Mouse (Mus musculus) forebrain, embryonic 11.5 days (tissue): ENCODE measurements around the gene Tcte1. TPM values are rescaled to one million over a fixed set of nuclear protein-coding genes. Genes with fewer than 3 reads are reported as not detected.

Source experiments
- ATAC-seq: fragments of 200-750 bp; cut with Nextera tagmentation; replicated peaks from 2 replicates; pipeline ENCODE4 v1.8.0; 2017; ENCODE audit warnings: moderate TSS enrichment; ENCODE audit not compliant: low FRiP score
- DNase-seq: peaks from one replicate; pipeline ENCODE4 v3.0.0-alpha.2; 2017; ENCODE audit warnings: low spot score
- H3K27ac ChIP-seq: fragments of 300-500 bp; sonication (generic); 2 replicates; pipeline ENCODE4 v1.5.1; 2014; ENCODE audit warnings: low read depth, low read length
- H3K27me3 ChIP-seq: fragments of 300-500 bp; sonication (generic); 2 replicates; pipeline ENCODE4 v1.6.1; 2014; ENCODE audit warnings: mild to moderate bottlenecking, low read length, mixed read lengths; ENCODE audit not compliant: control insufficient read depth, insufficient read depth
- H3K36me3 ChIP-seq: fragments of 300-500 bp; sonication (generic); 2 replicates; pipeline ENCODE4 v1.6.1; 2014; ENCODE audit warnings: mild to moderate bottlenecking, low read length, moderate library complexity, mixed read lengths; ENCODE audit not compliant: control insufficient read depth, insufficient read depth
- H3K4me1 ChIP-seq: fragments of 300-500 bp; sonication (generic); replicated peaks from 2 replicates; pipeline ENCODE4 v1.6.1; 2014; ENCODE audit warnings: low read length, mixed read lengths; ENCODE audit not compliant: control insufficient read depth, insufficient read depth
- H3K4me2 ChIP-seq: fragments of 300-500 bp; sonication (generic); 2 replicates; pipeline ENCODE4 v1.6.1; 2014; ENCODE audit warnings: low read depth, mild to moderate bottlenecking, low read length, moderate library complexity, mixed read lengths; ENCODE audit not compliant: severe bottlenecking
- H3K4me3 ChIP-seq: fragments of 300-500 bp; sonication (generic); 2 replicates; pipeline ENCODE4 v1.5.1; 2014; ENCODE audit warnings: low read depth, low read length
- H3K9ac ChIP-seq: fragments of 300-500 bp; sonication (generic); 2 replicates; pipeline ENCODE4 v1.6.1; 2014; ENCODE audit warnings: low read length
- H3K9me3 ChIP-seq: fragments of 300-500 bp; sonication (generic); 2 replicates; pipeline ENCODE4 v1.6.1; 2016; ENCODE audit warnings: low read length, mixed read lengths; ENCODE audit not compliant: control insufficient read depth
- WGBS: fragments of 180-500 bp; shearing (Covaris S2); extraction: QIAGEN DNeasy Blood & Tissue Kit; methylation state at CpG from one replicate; pipeline ENCODE4 v1.1.7; 2014; 5-methylcytosine and 5-hydroxymethylcytosine counted together
- polyA plus RNA-seq: library from polyadenylated mRNA; unstranded; fragments of >200 nt; fragmentation: Nextera tagmentation; extraction: Ambion mirVana; gene quantifications from 2 replicates; pipeline ENCODE4 v1.2.1, GENCODE M21; 2014

Tcte1 gene
- polyA plus RNA-seq, 1 experiment from 2014 or later = 0.95 TPM

- Histone ChIP-seq H3K27ac (no peak overlapping the region), H3K9me3 (no peaks in the 10 kb centered on the region), H3K4me2 (no peak overlapping the region), H3K9ac (no peak overlapping the region), H3K36me3 (no peaks in the 10 kb centered on the region), H3K4me3 (no peak overlapping the region), H3K27me3 (no peaks in the 10 kb centered on the region), H3K4me1 (peaks cover 7% of the 10 kb centered on the region; the same call in 1 of the 2 replicates)
- no peak for DNase-seq
- no peak for ATAC-seq
- 73% methylated on average over 6 of the region's 6 CpGs for WGBS
These were observed 59.6 kb downstream of the Tcte1 start for GRCm38 (mm10) chr17:45582715-45583355.

DNA sequence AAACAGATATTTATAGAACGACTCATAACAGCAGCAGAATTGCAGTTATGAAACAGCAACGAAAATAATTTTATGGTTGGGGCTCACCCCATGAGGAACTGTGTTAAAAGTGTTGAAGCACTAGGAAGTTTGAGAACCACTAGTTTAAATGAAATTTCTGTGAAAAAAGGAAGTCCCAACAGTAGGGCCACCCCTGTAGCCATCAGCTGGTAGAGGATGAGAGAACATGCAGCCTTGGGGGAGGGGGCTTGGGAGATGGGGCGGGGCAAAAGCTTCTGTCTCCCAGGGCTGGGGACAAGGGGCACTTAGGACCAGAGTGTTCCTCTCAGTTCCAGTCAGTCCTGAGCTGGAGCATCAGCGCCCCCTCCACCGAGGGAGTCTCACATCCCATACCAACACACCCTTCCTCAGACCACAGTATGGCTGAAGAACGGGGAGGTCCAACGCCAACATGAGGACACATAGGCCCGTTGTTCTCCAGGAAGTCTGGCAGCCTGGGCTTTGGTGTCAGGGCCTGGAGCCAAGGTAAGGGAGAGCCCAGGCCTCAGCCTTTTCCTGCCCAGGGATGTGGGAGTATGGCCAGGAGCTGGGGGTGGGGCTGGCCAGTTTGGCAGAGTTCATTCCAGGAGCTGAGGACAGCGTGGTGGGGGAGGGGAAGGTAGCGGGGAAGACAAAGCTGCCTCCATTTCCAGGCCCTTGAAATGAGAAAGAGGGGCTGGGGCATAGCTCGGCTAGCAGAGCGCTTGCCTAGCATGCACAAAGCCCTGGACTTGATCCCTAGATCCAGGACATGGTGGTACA is 61.1 kb downstream of the Tcte1 start:
- ATAC-seq (peak; percentile 37; the same call in 1 of the 2 replicates), DNase-seq (no peak)
- H3K27me3 ChIP-seq = no peaks in the 10 kb centered on the region
- H3K4me3 ChIP-seq = no peak overlapping the region
- 33% methylated on average over 12 of the region's 12 CpGs for WGBS
- H3K4me2 ChIP-seq = no peak overlapping the region
- peaks cover 7% of the 10 kb centered on the region; the same call in 1 of the 2 replicates for H3K4me1 ChIP-seq
- no peak overlapping the region; the same call in 1 of the 2 replicates for H3K27ac ChIP-seq
- H3K9ac ChIP-seq = peak overlapping the region; percentile 41
- no peaks in the 10 kb centered on the region for H3K9me3 ChIP-seq
- no peaks in the 10 kb centered on the region for H3K36me3 ChIP-seq

- Histone ChIP-seq H3K9ac (peak overlapping the region; percentile 41), H3K4me3 (no peak overlapping the region)
These were observed 61.9 kb downstream of the Tcte1 start for GRCm38 (mm10) chr17:45584939-45585678.

GRCm38 (mm10) chr17:45585725-45586448 is 62.7 kb downstream of the Tcte1 start:
- Histone ChIP-seq H3K4me3 (no peak overlapping the region), H3K4me2 (no peak overlapping the region)

More at GRCm38 (mm10) chr17:45584939-45585678, 61.9 kb downstream of the Tcte1 start:
- Histone ChIP-seq H3K4me1 (peaks cover 7% of the 10 kb centered on the region; the same call in 1 of the 2 replicates), H3K9me3 (no peaks in the 10 kb centered on the region), H3K36me3 (no peaks in the 10 kb centered on the region), H3K27ac (no peak overlapping the region), H3K4me2 (no peak overlapping the region), H3K27me3 (no peaks in the 10 kb centered on the region)
- 22% methylated on average over 14 of the region's 14 CpGs for WGBS
- DNase-seq (peak; percentile 90), ATAC-seq (peak; percentile 40)

DNA sequence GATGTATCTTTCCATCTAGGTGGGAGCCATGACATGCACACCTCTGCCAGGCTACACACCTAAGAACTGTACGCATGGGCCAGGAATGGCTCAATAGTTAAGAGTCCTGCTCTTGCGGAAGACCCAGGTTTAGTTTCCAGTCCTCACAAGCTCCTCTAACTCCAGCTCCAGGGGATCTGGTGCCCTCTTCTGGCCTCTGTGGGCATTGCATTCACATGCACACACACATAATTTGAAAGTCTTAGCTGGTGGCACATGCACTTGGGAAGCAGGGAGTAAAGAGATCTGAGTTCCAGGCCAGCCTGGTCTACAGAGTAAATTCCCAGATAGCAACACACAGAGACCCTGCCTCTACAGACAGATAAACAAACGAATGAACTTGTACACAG is 63.2 kb downstream of the Tcte1 start:
- no peak overlapping the region for H3K4me3 ChIP-seq
- H3K9ac ChIP-seq = no peak overlapping the region
- H3K36me3 ChIP-seq = no peaks in the 10 kb centered on the region
- H3K27ac ChIP-seq = no peak overlapping the region
- H3K4me2 ChIP-seq = no peak overlapping the region
- ATAC-seq (no peak), DNase-seq (no peak)
- H3K9me3 ChIP-seq = no peaks in the 10 kb centered on the region
- 94% methylated on average over 3 of the region's 3 CpGs for WGBS
- no peaks in the 10 kb centered on the region for H3K27me3 ChIP-seq
- H3K4me1 ChIP-seq = peaks cover 7% of the 10 kb centered on the region; the same call in 1 of the 2 replicates

More at GRCm38 (mm10) chr17:45585725-45586448, 62.7 kb downstream of the Tcte1 start:
- H3K36me3 ChIP-seq = no peaks in the 10 kb centered on the region
- peaks cover 7% of the 10 kb centered on the region; the same call in 1 of the 2 replicates for H3K4me1 ChIP-seq
- no peak overlapping the region for H3K9ac ChIP-seq
- no peaks in the 10 kb centered on the region for H3K9me3 ChIP-seq
- H3K27ac ChIP-seq = no peak overlapping the region
- no peak for DNase-seq
- ATAC-seq = no peak
- WGBS = 61% methylated on average over 23 of the region's 23 CpGs
- no peaks in the 10 kb centered on the region for H3K27me3 ChIP-seq

DNA sequence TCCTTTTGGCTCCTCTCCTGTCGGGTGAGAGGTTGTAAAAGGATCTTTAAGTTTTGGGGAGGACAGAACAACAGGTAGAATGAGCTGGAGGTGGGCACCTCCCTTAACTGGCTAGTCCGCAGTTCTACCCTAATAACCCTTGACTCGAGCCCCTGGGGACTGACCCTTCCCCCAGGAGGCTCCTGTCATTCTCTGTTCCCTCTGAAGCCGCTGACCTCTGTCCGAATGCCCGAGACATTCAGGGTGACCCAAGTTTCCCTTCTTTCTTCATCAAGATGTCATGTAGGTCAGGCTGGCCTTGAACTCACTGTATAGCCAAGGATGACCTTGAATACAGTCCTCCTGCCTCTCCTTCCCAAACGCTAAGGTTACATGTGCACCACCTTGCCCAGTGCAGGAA is 65.1 kb downstream of the Tcte1 start:
- Histone ChIP-seq H3K9me3 (no peaks in the 10 kb centered on the region), H3K27me3 (peaks cover under 1% of the 10 kb centered on the region; the same call in 1 of the 2 replicates), H3K4me3 (no peak overlapping the region), H3K36me3 (no peaks in the 10 kb centered on the region), H3K27ac (no peak overlapping the region), H3K4me1 (peaks cover 7% of the 10 kb centered on the region; the same call in 1 of the 2 replicates), H3K4me2 (no peak overlapping the region), H3K9ac (no peak overlapping the region)
- DNase-seq = no peak
- WGBS = 94% methylated on average over 7 of the region's 7 CpGs
- ATAC-seq = no peak

- ATAC-seq = no peak
- WGBS = 98% methylated on average over 7 of the region's 7 CpGs
- H3K4me1 ChIP-seq = peaks cover 5% of the 10 kb centered on the region; the same call in 1 of the 2 replicates
These were observed 66.0 kb downstream of the Tcte1 start for GRCm38 (mm10) chr17:45589236-45589635.

DNA sequence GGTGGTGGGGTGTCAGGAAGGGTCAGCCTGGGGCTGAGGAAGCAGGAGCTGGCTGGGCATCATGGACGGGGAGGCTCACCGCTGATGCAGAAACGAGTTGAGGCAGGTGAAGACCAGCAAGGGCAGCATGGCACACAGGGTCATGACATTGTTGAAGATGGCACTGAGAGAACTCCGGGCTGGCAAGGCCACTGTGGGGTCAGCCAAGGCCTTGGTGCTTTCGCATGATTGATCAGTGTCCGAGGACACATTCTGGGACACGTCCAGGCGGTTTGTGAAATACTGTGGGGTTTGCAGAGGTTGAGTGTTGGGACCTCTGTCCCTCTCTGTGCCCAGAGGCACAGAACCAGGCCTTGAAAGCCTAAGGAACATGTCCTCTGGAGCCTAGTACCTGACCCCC is 66.6 kb downstream of the Tcte1 start:
- Histone ChIP-seq H3K9ac (no peak overlapping the region), H3K27ac (no peak overlapping the region), H3K36me3 (no peaks in the 10 kb centered on the region), H3K4me2 (no peak overlapping the region), H3K9me3 (no peaks in the 10 kb centered on the region), H3K4me3 (no peak overlapping the region), H3K27me3 (peaks cover 12% of the 10 kb centered on the region), H3K4me1 (peaks cover under 1% of the 10 kb centered on the region; the same call in 1 of the 2 replicates)
- 91% methylated on average over 8 of the region's 8 CpGs for WGBS
- ATAC-seq = no peak
- no peak for DNase-seq

More at GRCm38 (mm10) chr17:45589236-45589635, 66.0 kb downstream of the Tcte1 start:
- peak; percentile 37 for DNase-seq
- Histone ChIP-seq H3K4me2 (no peak overlapping the region), H3K4me3 (no peak overlapping the region), H3K9ac (no peak overlapping the region), H3K27me3 (peaks cover 6% of the 10 kb centered on the region), H3K9me3 (no peaks in the 10 kb centered on the region), H3K36me3 (no peaks in the 10 kb centered on the region), H3K27ac (no peak overlapping the region)
